Mouse (Mus musculus) cerebellum, postnatal 10 days (tissue): ENCODE measurements at regions not wholly inside any gene's neighbourhood (a gene's known extent, or its start where the extent isn't known, plus 50 kb on each side); places are given as distances from the start of the nearest gene placed in this dataset.
A peak's percentile ranks its signal among the peaks of the same experiment; 100 is the strongest.

Experiments
- DNase-seq, 2 experiments: peaks; one replicate each; pipeline ENCODE4 v3.0.0; 2021; ENCODE audit warnings: mixed read lengths in 2 of 2

DNA sequence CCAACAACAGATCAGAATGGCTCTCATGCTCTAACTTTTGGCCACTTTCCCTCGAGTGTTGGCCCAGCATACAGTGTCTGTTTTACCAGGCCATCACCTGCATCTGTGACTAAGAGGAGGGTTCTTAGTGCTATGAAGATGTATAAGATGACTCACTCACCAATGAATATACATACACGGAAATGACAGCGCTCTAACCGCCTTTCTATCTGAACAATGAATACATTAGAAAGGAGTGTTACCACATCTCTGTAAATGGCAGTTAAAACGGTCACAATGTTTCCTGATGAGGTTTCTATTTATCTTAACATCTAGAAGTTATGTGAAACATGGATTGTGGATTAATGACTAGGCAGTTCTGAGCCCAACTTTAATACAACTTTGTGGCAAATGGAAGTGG, 135.0 kb upstream of the Pkn2 start:
- no peak for DNase-seq

DNA sequence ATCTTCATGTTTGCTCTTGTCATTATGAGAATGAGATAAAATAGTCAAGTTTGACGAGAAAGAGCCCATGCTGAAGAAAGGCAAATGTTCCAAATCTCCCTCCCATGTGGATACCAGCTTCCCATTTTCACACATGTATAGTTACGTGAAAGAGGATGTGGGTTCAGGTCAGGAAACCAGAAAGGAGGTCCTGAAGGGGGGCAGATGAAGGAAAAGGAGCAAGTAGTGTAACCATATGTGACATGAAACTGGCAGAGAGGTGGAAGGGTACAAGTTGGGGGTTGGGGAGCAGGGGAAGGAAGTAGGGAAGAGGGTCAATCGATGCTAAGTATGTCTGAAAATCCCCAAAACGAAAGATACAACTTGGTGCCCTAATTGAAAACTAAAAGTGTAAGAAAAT, 132.6 kb upstream of the Pkn2 start:
- DNase-seq: no peak

DNA sequence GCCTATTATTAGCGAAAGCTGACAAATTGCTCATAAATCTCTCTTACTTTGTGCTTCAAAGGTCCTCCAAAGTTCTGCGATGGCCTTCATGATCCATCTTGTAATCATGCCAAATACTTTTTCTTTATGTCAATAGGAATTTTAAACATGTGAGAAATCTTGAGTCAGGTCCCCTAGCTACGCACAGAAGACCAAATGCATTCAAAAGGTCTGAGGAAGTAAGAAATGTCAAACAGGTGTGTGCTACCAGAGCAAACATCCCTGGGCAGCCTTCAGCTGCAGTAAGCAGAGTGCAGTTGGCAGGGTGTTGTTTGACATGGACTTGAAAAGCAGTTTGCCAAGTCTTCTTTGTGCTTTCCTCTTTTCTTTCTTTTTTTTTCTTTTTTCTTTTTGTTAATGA, 125.2 kb upstream of the Pkn2 start:
- DNase-seq: no peak

DNA sequence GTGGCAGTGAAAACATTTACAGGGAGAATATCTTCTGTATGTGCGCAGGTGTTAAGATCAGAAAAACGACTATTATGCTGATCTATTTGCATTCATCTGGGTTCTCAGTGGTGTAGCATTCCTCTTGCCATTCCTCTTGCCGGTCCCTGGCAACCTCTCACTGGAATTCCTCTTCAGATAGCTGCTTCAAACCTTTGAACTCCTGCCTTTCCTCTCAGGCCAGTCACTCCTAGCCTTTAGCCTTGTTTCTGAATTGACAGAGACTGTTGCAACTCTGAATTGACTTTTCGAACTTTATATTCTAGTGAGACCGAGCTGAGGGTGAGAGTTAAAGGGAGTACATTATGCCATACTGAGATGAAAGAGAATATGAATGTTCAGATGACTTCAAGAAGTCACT, 120.1 kb upstream of the Pkn2 start:
- no peak for DNase-seq

DNA sequence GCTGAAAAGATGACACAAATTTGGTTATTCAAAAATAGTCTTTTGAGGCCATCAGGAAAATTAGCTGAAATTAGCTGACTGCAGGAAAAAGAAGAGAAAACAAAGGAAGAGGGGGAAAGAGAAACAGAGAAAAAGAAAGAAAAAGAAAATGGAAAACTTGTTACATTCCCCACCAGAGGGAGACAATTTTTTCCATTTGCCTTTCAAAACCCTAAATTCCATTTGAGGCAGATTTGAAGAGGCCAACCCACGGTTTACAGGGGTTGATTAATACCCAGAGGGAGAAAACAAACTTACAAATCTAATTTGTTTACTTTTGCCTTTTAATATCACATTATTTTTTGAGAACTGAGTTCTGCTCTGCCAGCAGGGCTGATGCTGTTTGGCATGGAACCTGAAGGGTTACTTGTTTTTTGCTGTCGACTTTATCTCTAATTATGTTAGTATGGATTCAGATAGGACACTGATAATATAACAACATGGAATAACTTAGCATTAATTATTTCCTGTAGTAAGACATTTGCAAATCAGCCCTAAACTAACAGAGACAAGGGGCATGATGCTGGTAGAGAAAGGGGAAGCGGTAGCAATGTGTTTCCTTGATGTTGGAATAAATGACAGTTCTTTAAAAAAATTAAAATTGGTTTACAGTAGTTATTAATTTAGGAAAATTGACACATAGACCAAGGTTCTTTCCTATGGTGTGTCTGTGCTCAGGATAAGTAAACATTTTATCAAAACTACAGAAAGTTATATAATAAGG, 114.4 kb upstream of the Pkn2 start:
- no peak for DNase-seq

DNA sequence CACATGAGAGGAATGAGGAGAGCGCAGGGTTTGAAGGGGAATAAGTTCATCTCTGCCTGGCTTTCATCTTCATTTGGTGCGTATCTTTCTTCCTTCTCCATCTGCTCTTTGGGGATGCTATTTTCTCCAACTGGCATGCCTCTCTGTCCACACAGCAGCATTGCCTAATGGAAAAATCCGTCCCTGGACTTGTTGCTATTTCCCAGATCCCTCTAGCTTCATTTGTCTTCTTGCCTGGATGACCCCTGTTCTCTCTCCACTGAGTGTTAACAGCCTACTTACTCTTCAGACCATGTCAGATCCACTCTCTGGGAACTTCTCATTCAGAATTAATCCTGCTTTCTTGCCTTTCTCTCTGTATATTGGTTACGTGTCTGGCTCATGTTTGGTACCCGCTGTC, 102.7 kb upstream of the Pkn2 start:
- DNase-seq: no peak

DNA sequence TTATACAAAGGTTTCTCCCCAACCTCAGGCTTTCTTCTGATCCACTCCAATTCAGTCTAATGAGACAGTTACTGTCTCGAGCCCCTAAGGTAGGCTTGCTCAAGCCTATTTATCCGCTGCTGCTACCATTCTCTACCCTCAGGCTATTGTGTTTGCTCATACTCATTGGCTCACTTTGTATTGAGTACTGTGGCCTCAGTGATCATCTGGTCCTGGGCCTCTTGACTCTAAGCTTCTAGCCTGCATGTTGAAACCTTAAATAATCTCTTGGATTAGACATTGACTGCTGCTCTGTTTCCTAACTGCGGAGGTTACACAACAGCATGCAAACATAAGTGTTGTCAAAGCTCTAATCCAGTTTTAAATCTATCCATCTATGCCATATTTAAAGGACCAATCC, 99.4 kb upstream of the Pkn2 start:
- no peak for DNase-seq

DNA sequence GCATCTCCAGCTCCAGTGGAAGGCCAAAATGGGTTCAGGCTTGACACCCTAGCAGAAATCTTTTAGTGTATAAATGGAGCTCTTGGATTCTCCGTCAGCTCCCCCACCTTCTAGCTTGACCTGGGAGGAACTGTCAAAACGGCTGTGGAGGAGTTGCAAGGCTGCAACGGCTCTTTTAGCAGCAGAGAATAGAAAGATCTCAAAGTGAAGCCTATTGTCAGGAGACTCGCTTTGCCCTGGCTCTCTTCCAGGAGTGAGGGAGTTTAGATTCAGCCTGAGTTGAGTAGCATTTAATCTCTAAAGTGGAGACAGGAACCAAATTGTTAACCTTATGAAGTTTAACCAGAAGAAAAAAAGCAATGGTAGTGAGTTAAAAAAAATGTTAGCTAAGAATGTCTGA, 97.4 kb upstream of the Pkn2 start:
- DNase-seq: peak; percentile 13 to 25

DNA sequence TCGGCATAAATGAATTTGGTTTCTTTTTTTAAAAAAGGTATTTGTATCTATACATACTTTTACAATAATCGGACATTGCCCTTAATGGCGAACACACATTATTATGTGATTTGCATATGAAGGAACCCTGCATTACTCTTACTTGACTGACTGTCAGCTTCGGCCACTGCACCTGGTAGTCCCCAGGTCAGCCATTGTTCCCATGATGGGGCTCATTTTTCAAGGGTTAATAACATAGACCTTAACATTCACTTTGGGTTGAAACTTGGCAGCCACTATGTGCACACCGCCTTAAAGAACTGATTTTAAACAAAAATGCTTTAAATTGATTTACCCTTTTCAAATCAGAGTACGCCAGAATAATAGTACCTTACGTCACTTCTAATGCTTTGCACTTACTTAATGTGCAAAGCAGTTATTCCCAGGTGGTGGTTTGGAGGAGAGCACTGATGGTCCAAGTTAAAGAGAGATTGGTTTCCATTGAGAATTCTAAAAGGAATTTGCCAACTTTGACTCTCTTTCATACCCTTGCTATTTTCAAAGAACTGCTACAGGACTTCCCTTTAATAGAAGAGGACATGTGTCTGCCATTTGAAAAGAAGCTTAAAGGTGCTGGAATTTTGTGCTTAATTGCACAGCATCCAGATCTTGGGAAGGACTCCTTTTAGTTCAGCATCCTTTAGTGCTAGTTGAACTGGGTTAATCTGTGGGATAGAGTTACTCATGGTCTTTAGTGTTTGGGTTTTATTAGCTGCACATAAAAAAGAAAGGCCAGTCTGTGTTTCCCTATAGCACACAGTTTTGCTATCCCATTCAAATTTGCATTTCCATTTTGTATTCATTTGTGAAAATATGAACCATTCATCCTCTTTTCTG, 95.0 kb upstream of the Pkn2 start:
- DNase-seq: no peak

DNA sequence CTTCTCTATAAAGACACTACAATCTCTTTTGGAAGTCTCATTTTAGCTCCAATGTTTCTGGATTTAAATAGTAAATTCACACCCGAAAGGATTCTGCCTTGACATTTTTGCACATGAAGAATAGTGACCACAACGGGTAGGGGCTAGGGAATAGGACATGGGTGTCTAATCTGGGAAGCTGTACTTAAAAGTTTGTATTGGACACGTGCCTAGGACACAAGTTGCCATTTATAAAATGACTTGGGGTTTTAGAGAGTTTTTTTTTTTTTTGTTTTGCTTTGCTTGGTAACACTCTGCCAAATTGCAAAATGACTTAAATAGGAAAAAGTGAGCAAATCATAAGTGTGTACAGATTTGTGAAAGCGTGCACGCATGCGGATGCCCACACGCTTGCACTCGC, 93.8 kb upstream of the Pkn2 start:
- DNase-seq: no peak

DNA sequence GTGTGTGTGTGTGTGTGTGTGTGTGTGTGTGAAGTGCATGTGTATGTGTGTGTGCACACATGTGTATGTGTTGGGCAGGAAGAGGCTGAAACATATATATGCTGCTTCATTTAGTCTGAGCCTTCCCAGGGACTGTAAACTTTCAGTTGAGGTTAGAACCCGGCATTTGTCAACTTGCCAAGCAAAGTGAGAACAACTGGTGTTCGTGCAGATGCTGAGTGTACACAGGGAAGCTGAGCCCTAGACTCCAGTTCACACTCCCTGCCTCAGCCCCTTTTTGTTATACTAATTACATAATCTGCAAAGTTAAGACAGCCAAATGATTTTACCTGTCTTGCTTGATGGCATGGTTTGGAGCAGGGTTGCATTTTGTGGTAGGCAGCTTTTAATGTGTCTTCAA, 87.7 kb upstream of the Pkn2 start:
- no peak for DNase-seq

DNA sequence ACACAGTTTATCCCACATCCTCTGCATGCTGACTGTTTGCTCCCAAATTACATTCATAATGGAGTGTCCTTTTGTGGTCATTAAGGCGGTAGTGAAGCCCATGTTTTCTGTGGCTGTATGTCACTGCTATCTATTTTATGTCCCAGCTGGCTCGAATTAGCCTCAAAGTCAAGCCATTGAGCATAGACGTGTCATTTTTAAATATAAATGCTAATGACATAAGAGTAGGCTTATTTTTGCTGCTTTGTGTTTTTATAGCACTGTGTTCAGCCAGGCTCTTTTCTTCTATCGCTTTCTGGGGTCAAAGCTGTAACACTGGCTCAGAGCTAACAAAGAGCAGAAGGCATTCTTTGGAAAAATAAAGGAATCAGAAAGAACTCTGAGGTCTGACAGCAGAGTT, 83.8 kb upstream of the Pkn2 start:
- no peak for DNase-seq

DNA sequence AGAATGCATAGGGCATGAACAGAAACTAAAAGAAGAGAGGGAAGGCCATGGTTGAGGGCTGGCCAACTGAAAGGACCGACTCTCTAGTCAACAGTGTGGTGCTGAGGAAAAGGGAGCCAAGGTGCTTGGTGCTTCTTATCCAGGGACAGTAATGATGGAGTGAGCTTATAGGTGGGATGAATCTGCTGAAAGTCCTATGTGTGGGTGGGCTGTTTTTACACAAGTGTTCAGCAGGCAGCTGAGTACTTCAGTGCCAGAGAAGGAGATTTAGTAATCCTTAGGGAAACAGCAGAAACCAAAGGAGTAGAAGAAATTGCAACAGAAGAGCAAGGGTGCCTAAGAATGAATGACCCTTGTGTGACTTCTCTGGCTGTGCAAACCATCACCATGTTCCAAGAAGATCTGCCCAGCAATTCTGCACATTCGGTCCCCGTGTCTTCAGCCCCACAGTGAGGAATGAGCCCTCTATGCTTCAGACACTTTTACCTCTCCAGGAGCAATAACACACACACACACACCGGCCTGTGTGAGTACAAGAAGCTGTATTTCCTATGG, 82.1 kb upstream of the Pkn2 start:
- DNase-seq: no peak

DNA sequence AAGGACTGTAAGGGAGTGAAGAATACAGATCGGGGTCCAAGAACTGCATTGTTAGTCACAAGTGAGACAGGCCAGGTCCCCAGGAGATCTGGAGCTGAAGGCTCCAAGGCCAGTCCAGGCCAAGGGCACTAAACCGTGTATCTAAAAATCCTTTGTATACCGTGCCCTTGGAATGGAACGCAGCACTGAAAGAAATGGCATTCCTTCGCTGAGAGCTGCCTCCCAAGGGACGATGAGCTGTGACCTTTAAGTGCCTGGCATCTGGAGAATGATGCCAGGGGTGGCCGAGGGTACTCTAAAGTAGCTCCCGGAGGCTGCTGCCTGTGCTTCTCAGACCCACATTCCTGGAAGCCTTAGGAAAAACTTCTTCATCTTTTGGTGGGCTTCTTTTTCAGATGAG, 76.0 kb upstream of the Pkn2 start:
- DNase-seq: no peak

DNA sequence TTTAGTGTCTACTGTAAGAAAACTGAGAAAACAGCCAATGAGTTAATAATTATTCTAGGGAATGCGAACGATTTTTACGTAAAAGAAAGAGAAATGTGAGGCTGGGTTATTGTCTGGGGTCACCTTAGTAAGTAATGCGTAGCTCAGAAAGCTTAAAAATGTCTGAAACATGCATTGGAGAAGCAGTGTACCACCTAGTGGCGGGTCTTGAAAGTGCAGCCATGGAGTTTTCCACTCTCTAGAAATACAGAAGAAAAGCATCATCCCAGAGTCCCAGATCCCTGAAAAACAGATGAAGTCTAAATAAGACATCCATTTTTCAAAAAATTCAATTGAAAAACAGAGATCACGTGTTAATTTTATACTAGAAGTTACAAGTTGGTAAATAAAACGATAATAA, 67.0 kb upstream of the Pkn2 start:
- DNase-seq: peak; percentile 81 to 83

DNA sequence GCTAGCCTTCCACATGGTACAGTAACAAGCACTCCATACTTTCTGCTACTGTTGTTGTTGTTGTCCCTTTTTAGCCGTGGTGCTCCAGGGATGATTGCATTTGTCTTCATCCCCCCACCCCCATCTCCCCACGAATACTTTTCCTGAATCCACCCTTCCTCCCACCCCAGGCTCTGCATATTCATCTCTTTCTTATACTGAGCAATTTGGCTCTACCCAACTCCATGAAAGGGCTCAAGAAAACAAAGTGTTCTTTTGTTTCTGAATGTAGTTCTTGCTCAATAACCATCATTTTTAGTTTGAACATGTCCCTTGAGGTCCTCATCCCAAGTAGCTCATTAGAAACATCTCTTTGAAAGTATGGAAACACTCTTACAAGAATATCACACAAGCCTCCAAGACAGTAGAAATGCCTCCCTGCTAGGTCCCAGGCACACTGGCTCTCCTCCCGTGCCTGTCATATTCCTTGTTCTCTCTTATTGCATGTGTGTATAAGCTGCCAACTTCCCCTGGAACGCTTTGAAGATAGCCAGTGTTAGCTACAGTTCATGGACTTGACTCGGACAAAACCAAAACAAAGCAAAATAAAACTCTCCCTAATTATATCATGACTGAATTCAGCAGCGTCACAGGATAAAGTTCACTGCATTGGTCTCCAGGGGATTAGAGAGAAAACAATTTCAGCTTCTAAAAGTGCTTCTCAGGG, 59.7 kb upstream of the Pkn2 start:
- DNase-seq: no peak

DNA sequence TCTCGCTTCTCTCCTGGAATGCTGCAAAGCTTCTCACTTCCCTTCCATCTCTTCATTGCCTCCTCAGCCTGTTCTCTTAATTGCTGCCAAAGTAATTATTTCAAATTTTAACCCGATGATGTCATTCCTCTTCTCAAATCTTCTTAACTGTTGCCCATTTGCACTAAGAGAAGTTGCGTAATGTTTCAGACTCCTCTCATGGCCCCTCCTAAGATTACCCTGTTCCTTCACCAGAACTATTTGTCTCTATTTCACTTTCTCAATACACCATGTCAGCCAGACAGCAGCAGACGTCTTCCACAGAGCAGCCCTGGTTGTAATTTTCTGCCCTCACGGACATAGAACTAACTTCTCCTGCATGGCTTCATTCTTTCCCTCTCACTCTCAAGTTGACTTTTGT, 59.1 kb upstream of the Pkn2 start:
- DNase-seq: no peak

DNA sequence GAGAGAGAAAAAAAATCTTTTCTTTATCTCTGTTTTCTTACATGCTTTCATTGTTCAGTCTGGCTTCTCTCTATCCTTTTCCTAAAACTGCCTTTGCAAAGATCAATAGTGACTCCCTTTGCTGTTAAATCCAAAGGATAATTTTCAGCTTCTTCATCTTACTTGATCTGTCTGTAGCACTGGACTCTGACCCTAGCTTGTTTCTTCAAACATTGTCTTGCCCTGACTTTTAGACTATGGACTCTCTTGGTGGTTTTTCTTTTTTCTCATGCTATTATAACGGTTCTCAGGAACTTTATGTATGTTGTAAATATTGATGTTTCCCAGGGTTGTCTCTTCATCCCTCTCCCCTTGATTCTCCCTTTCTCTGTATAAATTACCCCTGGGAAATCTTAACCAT, 58.0 kb upstream of the Pkn2 start:
- DNase-seq: no peak

DNA sequence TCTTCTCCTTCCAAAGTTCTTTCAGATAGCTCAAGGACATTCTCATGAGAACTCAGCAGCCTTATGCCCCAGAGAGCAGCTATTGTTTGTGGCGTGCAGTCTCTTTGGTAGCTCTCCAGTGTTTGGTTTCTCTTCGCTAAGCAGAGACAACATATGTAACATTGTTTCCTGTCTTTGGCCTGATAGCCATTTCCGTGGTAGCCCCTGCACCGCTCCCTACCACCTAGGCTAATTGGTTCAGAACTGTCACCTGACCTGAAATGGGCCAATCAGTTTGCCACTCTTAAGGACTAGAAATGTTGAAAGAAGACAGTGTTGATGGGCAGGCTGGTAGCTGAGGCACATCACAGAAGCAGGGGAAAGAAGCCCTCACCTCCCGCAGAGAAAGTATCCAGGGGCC, 54.1 kb upstream of the Pkn2 start:
- DNase-seq: no peak

DNA sequence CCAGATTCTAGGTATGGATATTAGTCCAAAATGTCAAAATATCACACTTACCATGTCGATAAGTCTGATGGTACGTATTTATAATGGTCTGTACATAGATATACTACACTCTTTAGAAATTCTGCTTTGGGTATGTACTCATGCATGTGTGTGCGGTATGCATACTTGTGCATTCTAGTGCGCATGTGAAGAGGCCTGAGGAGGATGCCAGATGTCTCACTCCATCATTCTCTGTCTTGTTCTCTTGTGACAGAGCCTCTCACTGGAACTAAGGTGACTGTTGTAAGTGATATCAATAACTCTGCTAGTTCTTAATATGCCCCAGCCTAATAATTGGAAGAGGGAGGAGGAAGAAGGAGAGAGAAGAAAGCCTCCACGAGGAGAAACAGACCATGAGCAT, 52.5 kb upstream of the Pkn2 start:
- DNase-seq: no peak

DNA sequence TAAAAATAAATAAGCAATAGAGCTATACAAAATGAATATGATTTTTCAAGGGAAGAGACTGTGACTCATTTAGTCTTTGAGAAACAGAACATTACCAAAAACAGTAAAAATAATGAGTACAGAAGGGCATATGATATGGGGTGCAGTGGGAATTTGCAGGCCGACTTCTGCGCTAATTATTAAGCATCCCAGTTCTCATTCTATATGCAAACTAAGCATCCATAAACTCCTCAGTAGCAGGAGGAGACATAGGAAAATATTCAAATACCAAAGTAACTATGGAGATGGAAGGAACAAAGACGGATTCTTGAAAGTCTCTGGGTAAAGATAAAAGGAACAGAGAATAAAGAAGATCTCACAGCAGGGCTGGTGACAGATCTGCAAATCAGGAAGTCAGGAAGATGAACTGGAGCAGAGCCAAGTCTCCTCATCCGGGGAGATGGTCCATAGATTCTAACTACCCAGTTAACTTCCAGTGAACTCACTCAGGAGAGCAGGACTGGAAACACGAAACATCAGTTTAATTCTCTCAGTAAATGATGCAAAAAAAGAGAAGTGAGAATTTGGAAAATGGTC, 52.0 kb upstream of the Pkn2 start:
- DNase-seq: peak in 1 of 2 experiments; percentile 9
